ENCODE assay signal across 8 mouse cellular contexts in genomic region chr2:148875335-148875811, GRCm38 (mm10). TPM values are rescaled to one million over a fixed set of nuclear protein-coding genes. Genes with fewer than 3 reads are reported as not detected.
DNase-seq lines count a peak whose midpoint lies in the region; ATAC-seq and TF ChIP-seq lines count a peak whose summit lies in the region.

TSS of gene Cst3 (minus strand) at chr2:148875692.

- H3K36me3 ChIP-seq in embryonic facial prominence, embryonic 14.5 days (ENCODE audit: control insufficient read depth, insufficient read depth, low read length), result peaks cover 21% of the 10 kb centered on the region
- H3K36me3 ChIP-seq in limb, embryonic 14.5 days (ENCODE audit: control insufficient read depth, insufficient read depth, low read length), result peaks cover 16% of the 10 kb centered on the region
- H3K36me3 ChIP-seq in midbrain, postnatal 0 days (ENCODE audit: insufficient read depth, low read length), result peaks cover 10% of the 10 kb centered on the region

- peak within 1 kb of the TSS; percentile 81 for H3K9ac ChIP-seq in embryonic facial prominence, embryonic 14.5 days (ENCODE audit: low read depth, low read length)
- H3K9ac ChIP-seq in limb, embryonic 14.5 days (ENCODE audit: low read depth, low read length, severe bottlenecking), result peak within 1 kb of the TSS; percentile 69
- peak within 1 kb of the TSS; percentile 90 for H3K9ac ChIP-seq in midbrain, postnatal 0 days (replicated peaks; ENCODE audit: low read length, poor library complexity, severe bottlenecking)

- ATAC-seq in embryonic facial prominence, embryonic 14.5 days (ENCODE audit: low read depth), result peak; percentile 97
- peak; percentile 98 for ATAC-seq in limb, embryonic 14.5 days (ENCODE audit: low FRiP score, low read depth)
- ATAC-seq in midbrain, postnatal 0 days (ENCODE audit: low FRiP score), result peak; percentile 95

- peak within 1 kb of the TSS; percentile 84 for H3K4me2 ChIP-seq in embryonic facial prominence, embryonic 14.5 days (ENCODE audit: low read depth, low read length)
- H3K4me2 ChIP-seq in limb, embryonic 14.5 days (replicated peaks; ENCODE audit: low read depth, low read length, severe bottlenecking), result peak within 1 kb of the TSS; percentile 89
- H3K4me2 ChIP-seq in midbrain, postnatal 0 days (ENCODE audit: low read depth, low read length, poor library complexity, severe bottlenecking), result peak within 1 kb of the TSS; percentile 79

- DNase-seq in 3134 (ENCODE audit: extremely low read depth, insufficient read length, low spot score), result peak; percentile 88
- peak; percentile 96 to 97 for DNase-seq in adrenal gland, postnatal 36 days
- DNase-seq in embryonic facial prominence, embryonic 14.5 days (ENCODE audit: low spot score), result peak; percentile 93
- peak; percentile 98 for DNase-seq in heart, adult 8-10 months (ENCODE audit: low spot score)
- DNase-seq in kidney, adult 9 months, result peak; percentile 97
- peak; percentile 89 for DNase-seq in limb, embryonic 14.5 days (ENCODE audit: low spot score)
- DNase-seq in midbrain, postnatal 0 days (ENCODE audit: low spot score), result peak; percentile 88
- peak; percentile 70 to 83 for DNase-seq in spleen, postnatal 14 days (ENCODE audit: low spot score in 2 of 2)

- no peaks in the 10 kb centered on the region for H3K9me3 ChIP-seq in embryonic facial prominence, embryonic 14.5 days (ENCODE audit: control insufficient read depth, low read length)
- H3K9me3 ChIP-seq in limb, embryonic 14.5 days (ENCODE audit: control insufficient read depth, low read length), result no peaks in the 10 kb centered on the region
- no peaks in the 10 kb centered on the region for H3K9me3 ChIP-seq in midbrain, postnatal 0 days (ENCODE audit: low read length)

- 0% methylated on average over 11 of the region's 19 CpGs for WGBS in embryonic facial prominence, embryonic 14.5 days
- WGBS in limb, embryonic 14.5 days, result under 1% methylated on average over 15 of the region's 19 CpGs
- WGBS in midbrain, postnatal 0 days, result 2% methylated on average over 14 of the region's 19 CpGs

- peak within 1 kb of the TSS; percentile 89 for H3K27ac ChIP-seq in embryonic facial prominence, embryonic 14.5 days (replicated peaks; ENCODE audit: low read depth, low read length)
- H3K27ac ChIP-seq in limb, embryonic 14.5 days (replicated peaks; ENCODE audit: low read depth, low read length), result peak within 1 kb of the TSS; percentile 88
- H3K27ac ChIP-seq in midbrain, postnatal 0 days (ENCODE audit: low read depth, low read length), result peak within 1 kb of the TSS; percentile 83

- H3K4me1 ChIP-seq in embryonic facial prominence, embryonic 14.5 days (ENCODE audit: control insufficient read depth, insufficient read depth, low read length), result peaks cover 24% of the 10 kb centered on the region
- H3K4me1 ChIP-seq in limb, embryonic 14.5 days (ENCODE audit: control insufficient read depth, insufficient read depth, low read length), result peaks cover 24% of the 10 kb centered on the region
- H3K4me1 ChIP-seq in midbrain, postnatal 0 days (ENCODE audit: insufficient read depth, low read length), result peaks cover 22% of the 10 kb centered on the region

- no peaks in the 10 kb centered on the region for H3K27me3 ChIP-seq in embryonic facial prominence, embryonic 14.5 days (replicated peaks; ENCODE audit: control insufficient read depth, insufficient read depth, low read length)
- no peaks in the 10 kb centered on the region for H3K27me3 ChIP-seq in limb, embryonic 14.5 days (ENCODE audit: control insufficient read depth, insufficient read depth, low read length)
- no peaks in the 10 kb centered on the region for H3K27me3 ChIP-seq in midbrain, postnatal 0 days (ENCODE audit: insufficient read depth, low read length)

- TF ChIP-seq CTCF in midbrain, postnatal 0 days (IDR thresholded peaks at IDR 0.05), result peak; percentile 64

- peak; percentile 52; the same call in 1 of the 2 replicates for TF ChIP-seq POLR2A in limb, embryonic 14.5 days (IDR thresholded peaks at IDR 0.05; ENCODE audit: borderline replicate concordance, extremely low read depth, insufficient read depth, insufficient read length)

- H3K4me3 ChIP-seq in embryonic facial prominence, embryonic 14.5 days (ENCODE audit: low read depth, low read length), result peak within 1 kb of the TSS; percentile 87
- peak within 1 kb of the TSS; percentile 73 for H3K4me3 ChIP-seq in limb, embryonic 14.5 days (replicated peaks; ENCODE audit: low read length)
- peak within 1 kb of the TSS; percentile 95 for H3K4me3 ChIP-seq in midbrain, postnatal 0 days (ENCODE audit: low read depth, low read length)

RNA-seq across cellular contexts. Expression of gene Cst3, which starts in this region (rescaled TPM):
- 100 to 1,000 TPM; 740 to 871 TPM for total RNA-seq in adrenal gland, postnatal 36 days (2021)
- polyA plus RNA-seq in embryonic facial prominence, embryonic 14.5 days (2014; fragmentation: Nextera tagmentation; extraction: Ambion mirVana), result 548 and 591 TPM in 2 replicates
- 1,000 to 10,000 TPM in 1 of 4 experiments, 100 to 1,000 TPM in 3; 949 to 1,042 (median 983) TPM for total RNA-seq in heart, adult 8-10 months (2022)
- polyA plus RNA-seq in limb, embryonic 14.5 days (2012; rRNA removed), result 413 and 416 TPM in 2 replicates
- polyA plus RNA-seq in limb, embryonic 14.5 days (2014; fragmentation: Nextera tagmentation; extraction: Ambion mirVana), result 518 and 558 TPM in 2 replicates
- total RNA-seq in midbrain, postnatal 0 days (2014; rRNA removed), result 457 and 677 TPM in 2 replicates
- polyA plus RNA-seq in midbrain, postnatal 0 days (2015; fragmentation: Nextera tagmentation; extraction: Ambion mirVana), result 1,077 and 1,177 TPM in 2 replicates

Comparison
In these comparisons a context has a peak if more than half of its experiments do, and no peak if none do; other contexts are left out.
1. Peak in every context shown above with its lines: DNase-seq, ATAC-seq, H3K4me3 ChIP-seq and H3K27ac ChIP-seq.